Mouse (Mus musculus) limb, embryonic 14.5 days (tissue): Measurements from ENCODE around the gene Rnf150. TPM values are rescaled to one million over a fixed set of nuclear protein-coding genes. Genes with fewer than 3 reads are reported as not detected.

ENCODE experiments used
- ATAC-seq: fragments of 200-750 bp; cut with Nextera tagmentation; 2 replicates; pipeline ENCODE4 v1.8.0; 2017; ENCODE audit warnings: low read depth, moderate number of reproducible peaks, moderate TSS enrichment; ENCODE audit not compliant: low FRiP score
- DNase-seq: peaks from one replicate; pipeline ENCODE4 v3.0.0-alpha.2; 2015; ENCODE audit warnings: low spot score
- H3K27ac ChIP-seq: fragments of 300-500 bp; sonication (generic); replicated peaks from 2 replicates; pipeline ENCODE4 v1.5.1; 2014; ENCODE audit warnings: low read depth, mild to moderate bottlenecking, low read length, moderate library complexity, mixed read lengths
- H3K27me3 ChIP-seq: fragments of 300-500 bp; sonication (generic); 2 replicates; pipeline ENCODE4 v1.6.1; 2014; ENCODE audit warnings: low read length, mixed read lengths; ENCODE audit not compliant: control insufficient read depth, insufficient read depth
- H3K36me3 ChIP-seq: fragments of 300-500 bp; sonication (generic); 2 replicates; pipeline ENCODE4 v1.6.1; 2014; ENCODE audit warnings: mild to moderate bottlenecking, low read length, moderate library complexity, mixed read lengths; ENCODE audit not compliant: control insufficient read depth, insufficient read depth
- H3K4me1 ChIP-seq: fragments of 300-500 bp; sonication (generic); 2 replicates; pipeline ENCODE4 v1.6.1; 2014; ENCODE audit warnings: antibody characterized with exemption, low read length, mixed read lengths; ENCODE audit not compliant: control insufficient read depth, insufficient read depth
- H3K4me2 ChIP-seq: fragments of 300-500 bp; sonication (generic); replicated peaks from 2 replicates; pipeline ENCODE4 v1.6.1; 2014; ENCODE audit warnings: low read depth, mild to moderate bottlenecking, low read length, moderate library complexity; ENCODE audit not compliant: severe bottlenecking
- H3K4me3 ChIP-seq: fragments of 300-500 bp; sonication (generic); replicated peaks from 2 replicates; pipeline ENCODE4 v1.5.1; 2014; ENCODE audit warnings: low read length
- H3K9ac ChIP-seq: fragments of 300-500 bp; sonication (generic); 2 replicates; pipeline ENCODE4 v1.6.1; 2014; ENCODE audit warnings: mild to moderate bottlenecking, low read depth, low read length, moderate library complexity; ENCODE audit not compliant: severe bottlenecking
- H3K9me3 ChIP-seq: fragments of 300-500 bp; sonication (generic); 2 replicates; pipeline ENCODE4 v1.6.1; 2016; ENCODE audit warnings: low read length; ENCODE audit not compliant: control insufficient read depth
- POLR2A ChIP-seq: fragments of 200-500 bp; IDR thresholded peaks from 2 replicates; pipeline ENCODE4 v1.8.0; 2012; ENCODE audit warnings: inconsistent platforms, mild to moderate bottlenecking, moderate library complexity, borderline replicate concordance; ENCODE audit not compliant: insufficient read depth, insufficient read length; ENCODE audit errors: extremely low read depth
- WGBS: fragments of 180-500 bp; shearing (Covaris S2); extraction: QIAGEN DNeasy Blood & Tissue Kit; methylation state at CpG from one replicate; pipeline ENCODE4 v1.1.7; 2014; 5-methylcytosine and 5-hydroxymethylcytosine counted together
- polyA plus RNA-seq, 2 experiments: library from polyadenylated mRNA; depleted of rRNA in 1 of 2; stranded (reverse) in 1 of 2; unstranded in 1 of 2; fragments of >200 nt; fragmentation: Nextera tagmentation in 1 of 2; extraction: Ambion mirVana in 1 of 2; gene quantifications; 2 replicates each; pipeline versions ENCODE4 v1.2.1 to v1.2.3; 2012 to 2014

Rnf150 gene
- polyA plus RNA-seq, 2 experiments = 1.5 to 5.5 TPM

DNA sequence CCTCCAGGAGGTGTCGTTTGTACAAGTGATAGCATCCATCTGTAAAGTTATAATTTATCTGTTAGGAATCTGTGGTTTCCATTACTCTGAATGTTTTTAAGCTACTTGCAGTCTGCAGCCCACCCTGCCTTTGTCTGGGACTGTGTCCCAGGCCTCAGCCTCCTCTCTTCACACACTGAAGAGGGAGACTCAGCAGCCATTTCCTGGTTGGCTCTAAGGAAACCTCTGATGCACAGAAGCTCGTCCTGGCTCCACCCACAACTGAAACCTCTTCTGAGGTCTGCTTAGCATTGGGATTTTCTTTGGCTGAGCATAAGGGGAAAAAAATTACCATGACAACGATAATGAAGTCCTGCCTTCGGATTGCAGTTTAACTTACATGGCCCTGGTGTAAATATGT lies 110.2 kb downstream of the Rnf150 start:
- DNase-seq = peak; percentile 61
- no peak for TF ChIP-seq POLR2A
- Histone ChIP-seq H3K9ac (no peak overlapping the region), H3K27ac (no peak overlapping the region), H3K27me3 (no peaks in the 10 kb centered on the region), H3K4me2 (no peak overlapping the region), H3K4me1 (peaks cover 28% of the 10 kb centered on the region), H3K4me3 (no peak overlapping the region), H3K9me3 (no peaks in the 10 kb centered on the region), H3K36me3 (no peaks in the 10 kb centered on the region)
- ATAC-seq = peak; percentile 51
- WGBS = 37% methylated on average over 4 of the region's 4 CpGs

GRCm38 (mm10) chr8:82981244-82981855 lies 118.2 kb downstream of the Rnf150 start:
- 59% methylated on average over 4 of the region's 4 CpGs for WGBS
- H3K9ac ChIP-seq = no peak overlapping the region
- no peaks in the 10 kb centered on the region for H3K36me3 ChIP-seq
- TF ChIP-seq POLR2A = no peak
- peak; percentile 17 for DNase-seq
- no peak overlapping the region for H3K27ac ChIP-seq
- no peak; the same call in 1 of the 2 replicates for ATAC-seq
- no peak overlapping the region for H3K4me2 ChIP-seq
- no peaks in the 10 kb centered on the region for H3K9me3 ChIP-seq
- H3K4me1 ChIP-seq = peaks cover 14% of the 10 kb centered on the region
- H3K27me3 ChIP-seq = no peaks in the 10 kb centered on the region
- H3K4me3 ChIP-seq = no peak overlapping the region

GRCm38 (mm10) chr8:82982873-82983272 lies 119.7 kb downstream of the Rnf150 start:
- H3K4me1 ChIP-seq = peaks cover 14% of the 10 kb centered on the region
- TF ChIP-seq POLR2A = no peak
- no peak overlapping the region for H3K9ac ChIP-seq
- no peaks in the 10 kb centered on the region for H3K36me3 ChIP-seq
- ATAC-seq (no peak), DNase-seq (no peak)
- no peak overlapping the region for H3K4me2 ChIP-seq
- no peaks in the 10 kb centered on the region for H3K9me3 ChIP-seq
- no peak overlapping the region for H3K27ac ChIP-seq
- 69% methylated on average over 1 of the region's 1 CpGs for WGBS
- no peaks in the 10 kb centered on the region for H3K27me3 ChIP-seq
- H3K4me3 ChIP-seq = no peak overlapping the region

- Histone ChIP-seq H3K36me3 (no peaks in the 10 kb centered on the region), H3K9ac (no peak overlapping the region), H3K4me2 (no peak overlapping the region), H3K9me3 (no peaks in the 10 kb centered on the region), H3K27ac (no peak overlapping the region), H3K4me3 (no peak overlapping the region), H3K27me3 (no peaks in the 10 kb centered on the region), H3K4me1 (peaks cover 14% of the 10 kb centered on the region)
- no peak for TF ChIP-seq POLR2A
- no peak for ATAC-seq
- WGBS = 81% methylated on average over 5 of the region's 5 CpGs
- no peak for DNase-seq
Observed at GRCm38 (mm10) chr8:82983301-82983700, 120.1 kb downstream of the Rnf150 start.

DNA sequence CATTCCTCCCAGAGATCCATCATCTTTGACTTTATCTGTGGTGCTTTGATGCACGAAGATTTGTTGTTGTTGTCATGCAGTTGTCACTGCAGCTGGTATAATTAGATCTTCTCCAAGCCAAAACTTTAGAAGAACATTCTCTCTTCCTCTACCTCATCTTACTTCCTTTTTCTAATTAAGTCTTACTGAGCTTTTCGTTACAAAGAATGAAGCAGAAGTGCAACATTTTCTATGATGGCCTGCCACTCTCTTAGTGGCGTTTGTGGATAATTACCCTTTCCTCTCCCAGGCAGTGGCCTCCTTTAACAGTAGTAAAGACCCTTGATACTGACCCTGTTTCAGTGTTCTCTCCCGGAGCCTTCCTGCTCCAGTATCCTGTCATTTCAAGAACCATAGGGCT lies 128.9 kb downstream of the Rnf150 start:
- ATAC-seq = no peak
- Histone ChIP-seq H3K4me3 (no peak overlapping the region), H3K9me3 (no peaks in the 10 kb centered on the region), H3K27me3 (no peaks in the 10 kb centered on the region), H3K4me1 (no peaks in the 10 kb centered on the region), H3K9ac (no peak overlapping the region), H3K27ac (no peak overlapping the region), H3K4me2 (no peak overlapping the region), H3K36me3 (no peaks in the 10 kb centered on the region)
- no peak for TF ChIP-seq POLR2A
- DNase-seq = no peak
- 55% methylated on average over 4 of the region's 4 CpGs for WGBS

DNA sequence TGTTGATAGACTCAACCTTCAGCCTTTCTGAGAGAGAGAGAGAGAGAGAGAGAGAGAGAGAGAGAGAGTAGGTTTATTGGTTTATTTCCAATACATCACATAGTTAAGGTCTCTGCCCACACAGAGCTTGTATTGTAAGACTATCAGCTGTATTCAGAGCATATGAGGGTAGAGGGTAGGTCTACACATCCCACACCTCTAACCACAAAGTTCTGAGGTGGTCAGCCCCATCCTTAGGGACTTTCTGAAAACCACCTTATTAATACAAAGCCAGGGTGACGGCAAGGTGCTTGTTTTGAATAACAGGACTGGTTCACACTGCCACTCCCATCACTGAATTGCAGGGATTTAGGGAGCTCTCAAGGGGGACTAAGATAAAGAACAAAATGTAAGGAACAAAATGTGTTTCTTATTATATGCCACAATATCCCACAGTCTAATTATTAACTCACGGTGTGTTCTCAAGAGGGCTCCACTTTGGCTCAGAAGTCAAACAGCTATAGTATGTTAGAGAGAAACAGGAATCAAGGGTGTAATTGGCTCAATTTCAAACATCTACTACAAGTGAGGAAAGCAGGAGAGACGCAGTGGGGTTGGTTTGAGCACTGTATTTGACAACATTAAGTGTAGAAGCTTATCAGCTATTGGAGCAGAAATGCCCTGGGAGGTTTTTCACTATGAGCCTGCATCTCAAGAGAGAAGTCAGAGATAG lies 132.7 kb downstream of the Rnf150 start:
- H3K27me3 ChIP-seq = no peaks in the 10 kb centered on the region
- no peaks in the 10 kb centered on the region for H3K4me1 ChIP-seq
- no peak overlapping the region for H3K9ac ChIP-seq
- TF ChIP-seq POLR2A = no peak
- no peak overlapping the region for H3K4me2 ChIP-seq
- ATAC-seq (no peak), DNase-seq (no peak)
- no peaks in the 10 kb centered on the region for H3K9me3 ChIP-seq
- H3K4me3 ChIP-seq = no peak overlapping the region
- no peaks in the 10 kb centered on the region for H3K36me3 ChIP-seq
- WGBS = 38% methylated on average over 3 of the region's 3 CpGs
- H3K27ac ChIP-seq = no peak overlapping the region
